Mouse (Mus musculus): Measurements from ENCODE around the gene Acss1. TPM values are rescaled to one million over a fixed set of nuclear protein-coding genes. Genes with fewer than 3 reads are reported as not detected.

The Acss1 gene
- polyA plus RNA-seq, 1 experiment from 2014 or later = 22.1 TPM

- Histone ChIP-seq H3K27me3 (replicated peaks; ENCODE audit: control insufficient read depth, insufficient read depth, low read length) (no peaks in the 10 kb centered on the region), H3K9me3 (ENCODE audit: control insufficient read depth, low read length) (no peaks in the 10 kb centered on the region), H3K4me2 (ENCODE audit: low read length) (no peak overlapping the region), H3K4me1 (ENCODE audit: control insufficient read depth, insufficient read depth, low read depth, low read length) (no peaks in the 10 kb centered on the region), H3K9ac (ENCODE audit: low read depth, low read length) (no peak overlapping the region), H3K4me3 (ENCODE audit: low read length) (no peak overlapping the region), H3K36me3 (ENCODE audit: control insufficient read depth, insufficient read depth, low read length) (no peaks in the 10 kb centered on the region), H3K27ac (ENCODE audit: low read depth, low read length) (no peak overlapping the region)
- WGBS = 81% methylated on average over 5 of the region's 5 CpGs
- ATAC-seq = no peak
These were observed 7.4 kb downstream of the Acss1 start for GRCm38 (mm10) chr2:150660668-150661451.

GRCm38 (mm10) chr2:150660049-150660448 is 8.3 kb downstream of the Acss1 start:
- Histone ChIP-seq H3K27ac (ENCODE audit: low read depth, low read length) (no peak overlapping the region), H3K36me3 (ENCODE audit: control insufficient read depth, insufficient read depth, low read length) (no peaks in the 10 kb centered on the region)
- 68% methylated on average over 4 of the region's 4 CpGs for WGBS

GRCm38 (mm10) chr2:150656975-150657768 is 11.1 kb downstream of the Acss1 start:
- peak overlapping the region; percentile 65 for H3K27ac ChIP-seq (ENCODE audit: low read depth, low read length)
- no peak overlapping the region for H3K4me3 ChIP-seq (ENCODE audit: low read length)
- peak; percentile 83 for ATAC-seq
- no peak overlapping the region for H3K4me2 ChIP-seq (ENCODE audit: low read length)
- H3K9me3 ChIP-seq (ENCODE audit: control insufficient read depth, low read length) = peaks cover 2% of the 10 kb centered on the region; the same call in 1 of the 2 replicates
- no peaks in the 10 kb centered on the region for H3K4me1 ChIP-seq (ENCODE audit: control insufficient read depth, insufficient read depth, low read depth, low read length)
- no peaks in the 10 kb centered on the region for H3K27me3 ChIP-seq (replicated peaks; ENCODE audit: control insufficient read depth, insufficient read depth, low read length)
- H3K36me3 ChIP-seq (ENCODE audit: control insufficient read depth, insufficient read depth, low read length) = no peaks in the 10 kb centered on the region
- H3K9ac ChIP-seq (ENCODE audit: low read depth, low read length) = no peak overlapping the region
- 32% methylated on average over 8 of the region's 8 CpGs for WGBS

More at GRCm38 (mm10) chr2:150660049-150660448, 8.3 kb downstream of the Acss1 start:
- no peak overlapping the region for H3K4me3 ChIP-seq (ENCODE audit: low read length)
- H3K4me1 ChIP-seq (ENCODE audit: control insufficient read depth, insufficient read depth, low read depth, low read length) = no peaks in the 10 kb centered on the region
- no peak for ATAC-seq
- H3K4me2 ChIP-seq (ENCODE audit: low read length) = no peak overlapping the region
- H3K27me3 ChIP-seq (replicated peaks; ENCODE audit: control insufficient read depth, insufficient read depth, low read length) = no peaks in the 10 kb centered on the region
- H3K9me3 ChIP-seq (ENCODE audit: control insufficient read depth, low read length) = peaks cover 2% of the 10 kb centered on the region; the same call in 1 of the 2 replicates
- H3K9ac ChIP-seq (ENCODE audit: low read depth, low read length) = no peak overlapping the region

- Histone ChIP-seq H3K27me3 (replicated peaks; ENCODE audit: control insufficient read depth, insufficient read depth, low read length) (no peaks in the 10 kb centered on the region), H3K9ac (ENCODE audit: low read depth, low read length) (no peak overlapping the region), H3K4me2 (ENCODE audit: low read length) (no peak overlapping the region), H3K27ac (ENCODE audit: low read depth, low read length) (no peak overlapping the region; the same call in 1 of the 2 replicates), H3K4me1 (ENCODE audit: control insufficient read depth, insufficient read depth, low read depth, low read length) (no peaks in the 10 kb centered on the region; the same call in 1 of the 2 replicates), H3K4me3 (ENCODE audit: low read length) (no peak overlapping the region), H3K36me3 (ENCODE audit: control insufficient read depth, insufficient read depth, low read length) (no peaks in the 10 kb centered on the region), H3K9me3 (ENCODE audit: control insufficient read depth, low read length) (peaks cover 2% of the 10 kb centered on the region; the same call in 1 of the 2 replicates)
- 93% methylated on average over 3 of the region's 3 CpGs for WGBS
- ATAC-seq = no peak
These were observed 12.2 kb downstream of the Acss1 start for GRCm38 (mm10) chr2:150656112-150656511.

GRCm38 (mm10) chr2:150655290-150655689 is 13.0 kb downstream of the Acss1 start:
- Histone ChIP-seq H3K36me3 (ENCODE audit: control insufficient read depth, insufficient read depth, low read length) (no peaks in the 10 kb centered on the region), H3K27me3 (replicated peaks; ENCODE audit: control insufficient read depth, insufficient read depth, low read length) (no peaks in the 10 kb centered on the region), H3K4me1 (ENCODE audit: control insufficient read depth, insufficient read depth, low read depth, low read length) (peaks cover 4% of the 10 kb centered on the region), H3K9ac (ENCODE audit: low read depth, low read length) (no peak overlapping the region), H3K4me3 (ENCODE audit: low read length) (no peak overlapping the region), H3K9me3 (ENCODE audit: control insufficient read depth, low read length) (peaks cover 2% of the 10 kb centered on the region; the same call in 1 of the 2 replicates), H3K27ac (ENCODE audit: low read depth, low read length) (no peak overlapping the region), H3K4me2 (ENCODE audit: low read length) (no peak overlapping the region)
- WGBS = 78% methylated on average over 6 of the region's 6 CpGs
- ATAC-seq = no peak

- 95% methylated on average over 2 of the region's 2 CpGs for whole genome bisulfite sequencing
- Histone ChIP-seq H3K27ac (ENCODE audit: low read depth, low read length) (no peak overlapping the region), H3K27me3 (replicated peaks; ENCODE audit: control insufficient read depth, insufficient read depth, low read length) (no peaks in the 10 kb centered on the region), H3K4me2 (ENCODE audit: low read length) (no peak overlapping the region), H3K9me3 (ENCODE audit: control insufficient read depth, low read length) (peaks cover 2% of the 10 kb centered on the region; the same call in 1 of the 2 replicates), H3K9ac (ENCODE audit: low read depth, low read length) (no peak overlapping the region), H3K4me1 (ENCODE audit: control insufficient read depth, insufficient read depth, low read depth, low read length) (peaks cover 6% of the 10 kb centered on the region), H3K4me3 (ENCODE audit: low read length) (no peak overlapping the region), H3K36me3 (ENCODE audit: control insufficient read depth, insufficient read depth, low read length) (no peaks in the 10 kb centered on the region)
- no peak for ATAC-seq
These were observed 13.5 kb downstream of the Acss1 start for GRCm38 (mm10) chr2:150654814-150655213.

- Histone ChIP-seq H3K9ac (ENCODE audit: low read depth, low read length) (no peak overlapping the region), H3K36me3 (ENCODE audit: control insufficient read depth, insufficient read depth, low read length) (no peaks in the 10 kb centered on the region), H3K27me3 (replicated peaks; ENCODE audit: control insufficient read depth, insufficient read depth, low read length) (no peaks in the 10 kb centered on the region), H3K4me3 (ENCODE audit: low read length) (no peak overlapping the region), H3K27ac (ENCODE audit: low read depth, low read length) (no peak overlapping the region), H3K4me2 (ENCODE audit: low read length) (no peak overlapping the region), H3K4me1 (ENCODE audit: control insufficient read depth, insufficient read depth, low read depth, low read length) (peaks cover 10% of the 10 kb centered on the region), H3K9me3 (ENCODE audit: control insufficient read depth, low read length) (peaks cover 2% of the 10 kb centered on the region; the same call in 1 of the 2 replicates)
- WGBS = 59% methylated on average over 9 of the region's 9 CpGs
- ATAC-seq = peak; percentile 2; the same call in 1 of the 2 replicates
These were observed 16.9 kb downstream of the Acss1 start for GRCm38 (mm10) chr2:150651366-150651765.

- peak; percentile 41; the same call in 1 of the 2 replicates for ATAC-seq
- Histone ChIP-seq H3K4me1 (ENCODE audit: control insufficient read depth, insufficient read depth, low read depth, low read length) (peaks cover 10% of the 10 kb centered on the region), H3K36me3 (ENCODE audit: control insufficient read depth, insufficient read depth, low read length) (no peaks in the 10 kb centered on the region), H3K9me3 (ENCODE audit: control insufficient read depth, low read length) (peaks cover 2% of the 10 kb centered on the region; the same call in 1 of the 2 replicates), H3K27me3 (replicated peaks; ENCODE audit: control insufficient read depth, insufficient read depth, low read length) (no peaks in the 10 kb centered on the region), H3K4me2 (ENCODE audit: low read length) (no peak overlapping the region), H3K9ac (ENCODE audit: low read depth, low read length) (no peak overlapping the region), H3K4me3 (ENCODE audit: low read length) (no peak overlapping the region), H3K27ac (ENCODE audit: low read depth, low read length) (no peak overlapping the region)
- WGBS = 12% methylated on average over 7 of the region's 7 CpGs
These were observed 17.7 kb downstream of the Acss1 start for GRCm38 (mm10) chr2:150650511-150651074.

All from hindbrain, embryonic 16.5 days (tissue).